Mouse (Mus musculus): Measurements from ENCODE around the gene Prap1.
A peak's percentile ranks its signal among the peaks of the same experiment; 100 is the strongest.

The Prap1 gene

GRCm38 (mm10) chr7:140092924-140093528 lies at the start of gene Prap1:
Gene Prap1 (plus strand): TSS chr7:140093395.
- no peak for DNase-seq

- no peak for DNase-seq
Observed at GRCm38 (mm10) chr7:140045546-140045945, 47.6 kb upstream of the Prap1 start.

- DNase-seq, result no peak
Observed at GRCm38 (mm10) chr7:140047811-140048311, 45.3 kb upstream of the Prap1 start.

GRCm38 (mm10) chr7:140048361-140049114 lies 44.7 kb upstream of the Prap1 start, which contains the start of gene Msx3:
Gene Msx3 (minus strand): TSS chr7:140049089.
- no peak for DNase-seq

GRCm38 (mm10) chr7:140049115-140049689 lies 44.0 kb upstream of the Prap1 start:
- DNase-seq, result no peak

- DNase-seq, result no peak
Observed at GRCm38 (mm10) chr7:140054124-140054523, 39.1 kb upstream of the Prap1 start.

- DNase-seq, result no peak
Observed at GRCm38 (mm10) chr7:140057413-140058407, 35.5 kb upstream of the Prap1 start.

- no peak for DNase-seq
Observed at GRCm38 (mm10) chr7:140058528-140058927, 34.7 kb upstream of the Prap1 start.

GRCm38 (mm10) chr7:140059601-140060000 lies 33.6 kb upstream of the Prap1 start:
- no peak for DNase-seq

- no peak for DNase-seq
Observed at GRCm38 (mm10) chr7:140060936-140061831, 32.0 kb upstream of the Prap1 start.

GRCm38 (mm10) chr7:140061832-140062130 lies 31.4 kb upstream of the Prap1 start:
- DNase-seq, result no peak

- DNase-seq, result no peak
Observed at GRCm38 (mm10) chr7:140062307-140062706, 30.9 kb upstream of the Prap1 start.

GRCm38 (mm10) chr7:140063092-140063491 lies 30.1 kb upstream of the Prap1 start:
- DNase-seq, result peak; percentile 85

GRCm38 (mm10) chr7:140067397-140067796 lies 25.8 kb upstream of the Prap1 start:
- DNase-seq, result no peak

GRCm38 (mm10) chr7:140070042-140070711 lies 23.0 kb upstream of the Prap1 start:
- no peak for DNase-seq

- no peak for DNase-seq
Observed at GRCm38 (mm10) chr7:140077698-140078097, 15.5 kb upstream of the Prap1 start.

- DNase-seq, result peak; percentile 78
Observed at GRCm38 (mm10) chr7:140078711-140079110, 14.5 kb upstream of the Prap1 start.

- peak; percentile 88 for DNase-seq
Observed at GRCm38 (mm10) chr7:140080503-140081156, 12.6 kb upstream of the Prap1 start.

- peak; percentile 48 for DNase-seq
Observed at GRCm38 (mm10) chr7:140081408-140082241, 11.6 kb upstream of the Prap1 start.
